Mouse (Mus musculus) CH12.LX (cell line): ENCODE measurements around the gene Tubg1.

Experiments used
- BHLHE40 ChIP-seq: IDR thresholded peaks from 2 replicates; pipeline ENCODE4 v1.6.1; 2011; ENCODE audit warnings: mild to moderate bottlenecking, low read depth, low read length, improper control_type of control experiment
- ELF1 ChIP-seq: IDR thresholded peaks from 2 replicates; pipeline ENCODE4 v1.6.1; 2014; ENCODE audit warnings: low read depth, mild to moderate bottlenecking, inconsistent platforms, low read length, improper control_type of control experiment
- HCFC1 ChIP-seq: IDR thresholded peaks from 2 replicates; pipeline ENCODE4 v1.6.1; 2012; ENCODE audit warnings: low read depth, mild to moderate bottlenecking, inconsistent platforms, low read length, improper control_type of control experiment
- MXI1 ChIP-seq: IDR thresholded peaks from 2 replicates; pipeline ENCODE4 v1.6.1; 2011; ENCODE audit warnings: mild to moderate bottlenecking, low read depth, low read length, improper control_type of control experiment
- POLR2A ChIP-seq: IDR thresholded peaks from 2 replicates; pipeline ENCODE4 v1.6.1; 2011; ENCODE audit warnings: low read depth, mild to moderate bottlenecking, improper control_type of control experiment, low read length
- POLR2AphosphoS2 ChIP-seq: IDR thresholded peaks from 2 replicates; pipeline ENCODE4 v1.6.1; 2011; ENCODE audit warnings: low read depth, low read length, improper control_type of control experiment

DNA sequence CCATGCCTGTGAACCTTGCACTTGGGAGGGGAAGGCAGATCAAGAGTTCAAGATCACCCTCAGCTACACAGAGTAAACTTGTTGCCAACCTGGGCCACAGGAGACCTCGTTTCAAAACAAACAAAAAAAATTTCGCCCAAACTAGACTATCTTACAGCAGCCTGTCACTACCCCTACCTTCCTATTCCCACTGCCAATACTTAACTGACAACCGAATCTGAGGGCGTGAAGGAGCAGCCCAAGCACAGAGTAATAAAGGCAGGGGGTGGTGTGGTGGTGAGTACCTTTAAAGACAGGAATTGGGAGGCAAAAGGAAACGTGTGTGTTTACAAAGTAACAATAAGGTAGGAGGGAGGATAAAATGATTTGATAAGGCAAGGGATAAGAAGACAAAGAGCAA lies 9.0 kb upstream of the Tubg1 start:
- TF ChIP-seq HCFC1 (0 out of 2 replicates have a peak, but pooled peaks have one; percentile 33), MXI1 (peak; percentile 38), ELF1 (no peak), POLR2AphosphoS2 (no peak), POLR2A (no peak), BHLHE40 (no peak)
